Mouse (Mus musculus): ENCODE results near the gene Il16.

GRCm38 (mm10) chr7:83648807-83649206, 96.7 kb downstream of the Il16 start:
- TF ChIP-seq TCF12 (IDR thresholded peaks at IDR 0.05; ENCODE audit: insufficient read depth, poor library complexity, severe bottlenecking) (no peak), MYOD1 (IDR thresholded peaks at IDR 0.05; ENCODE audit: control insufficient read depth in 1 of 3, insufficient read length in 2 of 3, low read depth in 2 of 3) (no peak), POLR2A (IDR thresholded peaks at IDR 0.05; ENCODE audit: insufficient read length, low read depth) (no peak), USF1 (IDR thresholded peaks at IDR 0.05; ENCODE audit: low read depth) (no peak), POLR2AphosphoS2 (IDR thresholded peaks at IDR 0.05; ENCODE audit: insufficient read length, low read depth) (no peak), CEBPB (IDR thresholded peaks at IDR 0.05; ENCODE audit: insufficient read depth, poor library complexity, severe bottlenecking) (no peak), MAX (IDR thresholded peaks at IDR 0.05; ENCODE audit: low read depth) (no peak)

Measured in myocyte (in vitro differentiated cells).